Mouse (Mus musculus): ENCODE measurements around the gene Hist1h3d. TPM values are rescaled to one million over a fixed set of nuclear protein-coding genes. Genes with fewer than 3 reads are reported as not detected.

Hist1h3d gene
- total RNA-seq, 2 experiments from 2014 or later: 96.3 to 159 TPM

- ATAC-seq (ENCODE audit: poor library complexity, severe bottlenecking): no peak
Measured at GRCm38 (mm10) chr13:23620056-23620732, 44.6 kb downstream of the Hist1h3d start.

GRCm38 (mm10) chr13:23620733-23621531, 45.4 kb downstream of the Hist1h3d start, which contains the start of gene Hist1h2be:
TSS of gene Hist1h2be (minus strand) at chr13:23621124.
- ATAC-seq (ENCODE audit: poor library complexity, severe bottlenecking): peak; percentile 63

GRCm38 (mm10) chr13:23621532-23622174, 46.1 kb downstream of the Hist1h3d start:
- ATAC-seq (ENCODE audit: poor library complexity, severe bottlenecking): peak; percentile 65

GRCm38 (mm10) chr13:23622175-23622671, 46.7 kb downstream of the Hist1h3d start, which contains the start of gene Hist1h1e:
TSS of gene Hist1h1e (minus strand) at chr13:23622558.
- ATAC-seq (ENCODE audit: poor library complexity, severe bottlenecking): peak; percentile 73

GRCm38 (mm10) chr13:23622861-23623450, 47.4 kb downstream of the Hist1h3d start:
- no peak for ATAC-seq (ENCODE audit: poor library complexity, severe bottlenecking)

Other genes with a start within 250 kb of the Hist1h3d start
Only the 30 nearest of the 35 such genes appear.
- gene Abt1, start 151.9 kb upstream of the Hist1h3d start, total RNA-seq (2015): 5.1 and 5.2 TPM in 2 replicates
- gene Abt1, start 151.9 kb upstream of the Hist1h3d start, total RNA-seq (2017): 6.8 and 11.2 TPM in 2 replicates
- not detected in 2 replicates for gene Btn1a1, start 109.9 kb upstream of the Hist1h3d start, total RNA-seq (2015)
- gene Btn1a1, start 109.9 kb upstream of the Hist1h3d start, total RNA-seq (2017): not detected in 2 replicates
- not detected in 2 replicates for gene Btn2a2, start 86.9 kb upstream of the Hist1h3d start, total RNA-seq (2015)
- not detected in 2 replicates for gene Btn2a2, start 86.9 kb upstream of the Hist1h3d start, total RNA-seq (2017)
- 61.7 and 63.9 TPM in 2 replicates for gene Hist1h4h, start 44.7 kb upstream of the Hist1h3d start, total RNA-seq (2015)
- gene Hist1h4h, start 44.7 kb upstream of the Hist1h3d start, total RNA-seq (2017): 1,033 and 1,202 TPM in 2 replicates
- gene Hist1h2af, start 41.9 kb upstream of the Hist1h3d start, total RNA-seq (2015): 61.9 and 91.1 TPM in 2 replicates
- gene Hist1h2af, start 41.9 kb upstream of the Hist1h3d start, total RNA-seq (2017): 1,786 and 1,821 TPM in 2 replicates
- gene Hist1h3g, start 40.3 kb upstream of the Hist1h3d start, total RNA-seq (2015): 225 and 241 TPM in 2 replicates
- gene Hist1h3g, start 40.3 kb upstream of the Hist1h3d start, total RNA-seq (2017): 441 and 668 TPM in 2 replicates
- 32.3 and 36.5 TPM in 2 replicates for gene Hist1h2bh, start 32.4 kb upstream of the Hist1h3d start, total RNA-seq (2015)
- 143 and 176 TPM in 2 replicates for gene Hist1h2bh, start 32.4 kb upstream of the Hist1h3d start, total RNA-seq (2017)
- 43.8 and 48.7 TPM in 2 replicates for gene Hist1h3f, start 31.7 kb upstream of the Hist1h3d start, total RNA-seq (2015)
- gene Hist1h3f, start 31.7 kb upstream of the Hist1h3d start, total RNA-seq (2017): 145 and 146 TPM in 2 replicates
- gene Hist1h4f, start 24.1 kb upstream of the Hist1h3d start, total RNA-seq (2015): 110 and 116 TPM in 2 replicates
- 2,488 and 3,291 TPM in 2 replicates for gene Hist1h4f, start 24.1 kb upstream of the Hist1h3d start, total RNA-seq (2017)
- 16.7 and 17.0 TPM in 2 replicates for gene Hist1h1d, start 22.5 kb upstream of the Hist1h3d start, total RNA-seq (2015)
- gene Hist1h1d, start 22.5 kb upstream of the Hist1h3d start, total RNA-seq (2017): 182 and 184 TPM in 2 replicates
- gene Hist1h3e, start 13.4 kb upstream of the Hist1h3d start, total RNA-seq (2015): 101 and 161 TPM in 2 replicates
- gene Hist1h3e, start 13.4 kb upstream of the Hist1h3d start, total RNA-seq (2017): 295 and 358 TPM in 2 replicates
- gene Hist1h2ae, start 4.5 kb upstream of the Hist1h3d start, total RNA-seq (2015): 8.8 and 9.0 TPM in 2 replicates
- gene Hist1h2ae, start 4.5 kb upstream of the Hist1h3d start, total RNA-seq (2017): 272 and 274 TPM in 2 replicates
- gene Hist1h2bg, start 4.4 kb upstream of the Hist1h3d start, total RNA-seq (2015): 325 and 384 TPM in 2 replicates
- gene Hist1h2bg, start 4.4 kb upstream of the Hist1h3d start, total RNA-seq (2017): 1,715 and 1,721 TPM in 2 replicates
- 449 and 490 TPM in 2 replicates for gene Hist1h2bf, start 1.6 kb upstream of the Hist1h3d start, total RNA-seq (2015)
- gene Hist1h2bf, start 1.6 kb upstream of the Hist1h3d start, total RNA-seq (2017): 736 and 744 TPM in 2 replicates
- 3.2 and 3.6 TPM in 2 replicates for gene Hist1h2ad, start 1.4 kb upstream of the Hist1h3d start, total RNA-seq (2015)
- gene Hist1h2ad, start 1.4 kb upstream of the Hist1h3d start, total RNA-seq (2017): 93.7 and 99.2 TPM in 2 replicates
- 655 and 672 TPM in 2 replicates for gene Hist1h4d, start 5.8 kb downstream of the Hist1h3d start, total RNA-seq (2015)
- 1,182 and 1,443 TPM in 2 replicates for gene Hist1h4d, start 5.8 kb downstream of the Hist1h3d start, total RNA-seq (2017)
- 15.1 and 16.4 TPM in 2 replicates for gene Hist1h2be, start 45.4 kb downstream of the Hist1h3d start, total RNA-seq (2015)
- gene Hist1h2be, start 45.4 kb downstream of the Hist1h3d start, total RNA-seq (2017): 110 and 115 TPM in 2 replicates
- gene Hist1h1e, start 46.8 kb downstream of the Hist1h3d start, total RNA-seq (2015): 408 and 475 TPM in 2 replicates
- gene Hist1h1e, start 46.8 kb downstream of the Hist1h3d start, total RNA-seq (2017): 457 and 467 TPM in 2 replicates
- gene Hist1h2ac, start 108.2 kb downstream of the Hist1h3d start, total RNA-seq (2015): 10.3 and 12.0 TPM in 2 replicates
- gene Hist1h2ac, start 108.2 kb downstream of the Hist1h3d start, total RNA-seq (2017): 67.7 and 81.2 TPM in 2 replicates
- gene Hist1h2bc, start 108.4 kb downstream of the Hist1h3d start, total RNA-seq (2015): 40.3 and 42.6 TPM in 2 replicates
- 253 and 263 TPM in 2 replicates for gene Hist1h2bc, start 108.4 kb downstream of the Hist1h3d start, total RNA-seq (2017)
- gene Hist1h1t, start 120.1 kb downstream of the Hist1h3d start, total RNA-seq (2015): 0.94 TPM in 1 of 2 replicates, not detected in the other
- gene Hist1h1t, start 120.1 kb downstream of the Hist1h3d start, total RNA-seq (2017): 2.7 and 5.3 TPM in 2 replicates
- 60.8 and 62.1 TPM in 2 replicates for gene Hist1h4c, start 122.7 kb downstream of the Hist1h3d start, total RNA-seq (2015)
- gene Hist1h4c, start 122.7 kb downstream of the Hist1h3d start, total RNA-seq (2017): 282 and 359 TPM in 2 replicates
- gene Hfe, start 135.1 kb downstream of the Hist1h3d start, total RNA-seq (2015): 12.3 and 17.1 TPM in 2 replicates
- gene Hfe, start 135.1 kb downstream of the Hist1h3d start, total RNA-seq (2017): 7.6 and 8.5 TPM in 2 replicates
- gene Hist1h1c, start 163.0 kb downstream of the Hist1h3d start, total RNA-seq (2015): 179 and 186 TPM in 2 replicates
- gene Hist1h1c, start 163.0 kb downstream of the Hist1h3d start, total RNA-seq (2017): 1,288 and 1,327 TPM in 2 replicates
- gene Hist1h3c, start 169.8 kb downstream of the Hist1h3d start, total RNA-seq (2015): 115 and 119 TPM in 2 replicates
- 508 and 593 TPM in 2 replicates for gene Hist1h3c, start 169.8 kb downstream of the Hist1h3d start, total RNA-seq (2017)
- 264 and 296 TPM in 2 replicates for gene Hist1h2bb, start 171.0 kb downstream of the Hist1h3d start, total RNA-seq (2015)
- 5,681 and 7,839 TPM in 2 replicates for gene Hist1h2bb, start 171.0 kb downstream of the Hist1h3d start, total RNA-seq (2017)
- gene Hist1h2ab, start 175.4 kb downstream of the Hist1h3d start, total RNA-seq (2015): 64.3 and 114 TPM in 2 replicates
- 3,821 and 4,666 TPM in 2 replicates for gene Hist1h2ab, start 175.4 kb downstream of the Hist1h3d start, total RNA-seq (2017)
- gene Hist1h3b, start 176.5 kb downstream of the Hist1h3d start, total RNA-seq (2015): 495 and 572 TPM in 2 replicates
- gene Hist1h3b, start 176.5 kb downstream of the Hist1h3d start, total RNA-seq (2017): 546 and 613 TPM in 2 replicates
- gene Hist1h4b, start 181.2 kb downstream of the Hist1h3d start, total RNA-seq (2015): 64.8 and 95.3 TPM in 2 replicates
- 562 and 732 TPM in 2 replicates for gene Hist1h4b, start 181.2 kb downstream of the Hist1h3d start, total RNA-seq (2017)
- 58.1 TPM in 2 replicates for gene Hist1h4a, start 185.5 kb downstream of the Hist1h3d start, total RNA-seq (2015)
- gene Hist1h4a, start 185.5 kb downstream of the Hist1h3d start, total RNA-seq (2017): 540 and 548 TPM in 2 replicates